Comparison of ENCODE assay signal across 1 mouse cellular context in the genomic region with DNA sequence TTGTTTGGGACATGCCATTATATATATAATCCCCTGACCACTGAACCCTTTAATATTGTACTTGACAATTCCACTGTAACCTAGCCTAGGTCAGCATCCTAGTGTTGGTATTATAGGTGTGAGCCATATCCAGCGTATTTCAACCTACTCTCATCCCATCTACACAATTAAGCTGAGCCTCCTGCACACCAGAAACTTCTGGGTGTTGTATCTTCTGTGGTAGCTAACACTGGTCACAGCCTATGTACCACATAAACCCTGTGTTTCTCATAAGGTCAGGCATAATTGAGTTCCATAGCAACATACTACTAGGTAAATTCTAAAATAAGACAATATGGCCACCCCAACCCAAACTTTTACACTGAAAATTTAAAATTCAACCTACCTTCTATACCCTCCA.
TF ChIP-seq lines count a peak whose summit lies in the region.

No protein-coding gene starts in this region.

TF ChIP-seq in MEL, 35 proteins besides CTCF, POLR2A, EP300 and RAD21 (continued from another document):
- no peak for TF ChIP-seq GABPA (IDR thresholded peaks at IDR 0.05; ENCODE audit: low read depth, low read length)
